Mouse (Mus musculus): ENCODE results near the gene Vav3. TPM values are rescaled to one million over a fixed set of nuclear protein-coding genes. Genes with fewer than 3 reads are reported as not detected.

The Vav3 gene
- total RNA-seq, 2 experiments from 2014 or later: 4.2 to 9.0 TPM

GRCm38 (mm10) chr3:109341631-109342030, 1.2 kb downstream of the Vav3 start:
- peak in 1 of 2 experiments; percentile 9 for DNase-seq (ENCODE audit: low spot score in 2 of 2)

GRCm38 (mm10) chr3:109351956-109352684, 11.7 kb downstream of the Vav3 start:
- no peak for DNase-seq (ENCODE audit: low spot score in 2 of 2)
- intact Hi-C loops (cut with DNase I): no loop called here

More at GRCm38 (mm10) chr3:109341631-109342030, 1.2 kb downstream of the Vav3 start:
- intact Hi-C loops (cut with DNase I): loop anchor here (5.0 kb wide), 1 partner anchor 146 kb away; no protein-coding TSS in a partner anchor

- intact Hi-C loops (cut with DNase I): no loop called here
- DNase-seq (ENCODE audit: low spot score in 2 of 2): no peak
Observed at GRCm38 (mm10) chr3:109352690-109353089, 12.2 kb downstream of the Vav3 start.

DNA sequence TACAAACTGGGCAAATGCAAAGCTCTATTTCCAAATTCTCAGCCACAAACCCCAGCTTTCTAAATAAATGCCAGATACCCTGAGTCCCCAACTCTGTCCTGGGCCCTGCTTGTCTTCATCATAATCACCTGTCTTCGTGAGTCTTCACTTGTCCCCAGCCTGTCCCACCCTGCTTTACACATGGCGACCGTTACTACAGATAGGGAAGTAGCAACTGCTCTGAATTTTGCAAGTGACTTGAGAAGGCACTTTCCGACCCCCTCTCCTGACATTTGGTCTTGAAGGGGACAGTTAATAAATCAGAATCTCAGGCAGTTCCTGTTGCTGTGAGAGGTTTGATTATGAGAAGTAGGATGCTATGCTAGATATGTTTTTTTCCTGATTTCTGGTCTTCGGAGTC, 13.4 kb downstream of the Vav3 start:
- intact Hi-C loops (cut with DNase I): no loop called here
- no peak for DNase-seq (ENCODE audit: low spot score in 2 of 2)

DNA sequence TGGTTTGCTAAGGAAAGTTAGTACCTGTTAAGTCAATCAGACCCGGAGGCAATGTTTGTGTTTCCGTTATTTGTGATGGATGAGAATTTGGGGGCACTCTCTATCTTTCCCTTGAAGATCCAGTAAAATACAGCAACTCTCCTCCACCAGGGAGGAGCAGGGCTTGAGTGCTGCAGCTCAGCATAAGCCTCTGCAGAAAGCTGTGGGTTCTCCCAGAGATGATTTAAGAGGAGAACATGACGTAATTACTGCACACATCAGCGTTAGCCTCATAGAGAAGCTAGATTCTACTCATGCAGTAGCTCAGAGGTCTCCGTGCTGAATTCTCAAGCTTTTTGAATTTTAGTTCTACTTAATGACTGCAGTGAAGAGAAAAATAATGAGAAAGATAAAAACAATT, 14.7 kb downstream of the Vav3 start:
- intact Hi-C loops (cut with DNase I): no loop called here
- DNase-seq (ENCODE audit: low spot score in 2 of 2): no peak

DNA sequence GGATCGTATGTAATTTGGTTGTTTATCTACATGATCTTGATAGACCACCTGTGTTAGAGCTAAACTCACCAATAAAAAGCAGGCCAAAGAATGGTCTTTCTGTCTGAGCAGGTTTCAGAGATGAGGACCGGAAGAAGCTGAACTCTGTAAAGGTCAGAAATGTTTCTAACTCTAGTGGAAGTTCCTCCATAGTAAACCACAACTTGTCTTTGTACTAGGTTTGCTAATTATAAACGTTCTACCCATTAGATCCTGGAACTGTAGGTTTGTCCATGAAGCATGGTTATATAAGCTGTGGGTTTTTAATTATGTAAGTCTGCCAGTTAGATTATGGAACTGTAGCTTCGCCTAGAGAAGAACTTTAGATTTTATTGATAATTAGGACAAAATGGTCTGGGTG, 20.3 kb downstream of the Vav3 start:
- intact Hi-C loops (cut with DNase I): no loop called here
- DNase-seq (ENCODE audit: low spot score in 2 of 2): no peak

GRCm38 (mm10) chr3:109361882-109362281, 21.4 kb downstream of the Vav3 start:
- DNase-seq (ENCODE audit: low spot score in 2 of 2): no peak
- intact Hi-C loops (cut with DNase I): no loop called here

DNA sequence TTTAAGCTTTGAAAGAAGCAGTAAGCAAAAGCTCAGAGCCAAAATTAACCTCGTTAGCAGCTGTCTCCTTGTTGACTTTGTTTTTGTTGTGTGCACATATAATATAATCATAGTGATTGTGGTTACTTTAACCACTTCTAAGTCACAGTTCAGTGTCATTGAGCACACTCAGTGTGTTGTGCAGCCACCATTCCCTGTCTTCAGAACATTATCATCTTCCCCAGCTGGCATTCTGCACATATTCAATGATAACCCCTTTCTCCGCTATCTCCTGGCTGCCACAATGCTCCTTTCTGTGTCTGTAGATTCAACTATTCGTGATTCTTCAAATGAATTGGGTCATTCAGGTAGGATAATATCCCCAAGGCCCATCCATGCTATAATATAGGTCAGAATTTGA, 21.9 kb downstream of the Vav3 start:
- DNase-seq (ENCODE audit: low spot score in 2 of 2): no peak
- intact Hi-C loops (cut with DNase I): no loop called here

GRCm38 (mm10) chr3:109363522-109363921, 23.1 kb downstream of the Vav3 start:
- intact Hi-C loops (cut with DNase I): no loop called here
- DNase-seq (ENCODE audit: low spot score in 2 of 2): no peak

GRCm38 (mm10) chr3:109365875-109366274, 25.4 kb downstream of the Vav3 start:
- intact Hi-C loops (cut with DNase I): no loop called here
- DNase-seq (ENCODE audit: low spot score in 2 of 2): no peak

DNA sequence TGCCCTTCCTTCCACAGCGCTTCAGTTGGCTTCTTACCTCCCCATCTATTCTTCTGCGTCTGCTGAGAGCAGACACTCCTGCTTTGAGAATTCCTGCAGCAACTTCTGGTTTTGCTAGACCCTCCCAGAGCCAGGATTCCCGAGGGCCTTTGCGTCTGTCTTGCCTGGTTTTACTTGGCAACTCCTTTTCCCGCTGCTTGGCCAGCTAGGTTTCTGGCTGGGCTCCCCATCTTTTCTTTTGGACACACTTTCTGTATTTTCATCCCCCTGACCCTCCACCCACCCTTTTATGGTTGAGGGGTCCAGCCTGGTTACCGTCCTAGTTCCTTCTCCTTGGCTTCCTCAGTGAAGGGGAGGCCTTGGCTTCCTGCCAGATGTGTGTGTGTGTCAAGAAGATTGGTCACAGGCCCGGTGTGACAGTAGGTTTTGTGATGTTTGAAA, 26.0 kb downstream of the Vav3 start:
- intact Hi-C loops (cut with DNase I): no loop called here
- DNase-seq (ENCODE audit: low spot score in 2 of 2): peak in 1 of 2 experiments; percentile 7

DNA sequence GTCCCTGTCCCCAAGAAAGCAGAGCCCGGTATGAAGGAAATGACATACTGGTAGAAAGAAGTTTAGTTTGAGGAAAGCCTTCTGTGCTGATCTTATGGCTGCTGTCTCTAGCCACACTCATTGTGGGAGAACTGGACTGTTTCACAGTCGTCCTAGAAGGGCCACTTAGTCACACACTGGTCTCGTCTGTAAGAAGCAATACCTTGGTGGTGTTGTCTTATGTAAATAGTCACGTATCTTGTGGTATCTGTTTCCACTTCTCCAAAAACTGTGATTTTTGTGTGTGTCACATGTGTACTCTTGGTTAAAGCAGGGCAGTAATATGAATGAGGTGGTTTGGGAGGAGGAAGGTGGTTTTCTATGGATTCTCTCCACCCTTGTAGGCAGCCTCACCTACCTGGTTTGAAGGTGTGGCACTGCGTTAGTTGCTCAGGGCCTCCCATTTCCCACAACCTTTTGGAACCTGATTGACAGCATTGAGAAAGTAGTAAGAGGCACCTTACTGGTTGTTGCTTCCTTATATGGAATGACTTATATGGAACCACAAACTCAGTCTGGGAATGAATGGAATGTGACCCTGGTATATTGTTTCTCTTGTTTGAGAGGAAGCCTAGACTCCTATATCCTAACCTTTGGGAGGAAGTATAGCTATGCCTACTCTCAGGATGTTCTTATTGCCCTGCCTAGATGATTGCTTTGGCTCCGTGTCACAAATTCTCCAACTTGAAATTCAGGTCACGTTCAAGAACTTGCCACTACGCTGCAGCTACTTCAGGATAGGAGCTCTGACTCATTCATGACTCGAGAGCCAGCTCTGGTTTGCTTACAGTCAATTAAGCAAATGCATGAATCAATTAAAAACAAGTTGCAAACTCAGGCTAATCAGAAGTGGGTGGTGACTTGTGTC, 28.2 kb downstream of the Vav3 start:
- peak in 1 of 2 experiments; percentile 5 for DNase-seq (ENCODE audit: low spot score in 2 of 2)
- intact Hi-C loops (cut with DNase I): no loop called here

GRCm38 (mm10) chr3:109371576-109371975, 31.1 kb downstream of the Vav3 start:
- DNase-seq (ENCODE audit: low spot score in 2 of 2): no peak
- intact Hi-C loops (cut with DNase I): no loop called here

- DNase-seq (ENCODE audit: low spot score in 2 of 2): no peak
- intact Hi-C loops (cut with DNase I): no loop called here
Observed at GRCm38 (mm10) chr3:109372678-109373077, 32.2 kb downstream of the Vav3 start.

- intact Hi-C loops (cut with DNase I): no loop called here
- DNase-seq (ENCODE audit: low spot score in 2 of 2): no peak
Observed at GRCm38 (mm10) chr3:109378278-109378677, 37.8 kb downstream of the Vav3 start.

DNA sequence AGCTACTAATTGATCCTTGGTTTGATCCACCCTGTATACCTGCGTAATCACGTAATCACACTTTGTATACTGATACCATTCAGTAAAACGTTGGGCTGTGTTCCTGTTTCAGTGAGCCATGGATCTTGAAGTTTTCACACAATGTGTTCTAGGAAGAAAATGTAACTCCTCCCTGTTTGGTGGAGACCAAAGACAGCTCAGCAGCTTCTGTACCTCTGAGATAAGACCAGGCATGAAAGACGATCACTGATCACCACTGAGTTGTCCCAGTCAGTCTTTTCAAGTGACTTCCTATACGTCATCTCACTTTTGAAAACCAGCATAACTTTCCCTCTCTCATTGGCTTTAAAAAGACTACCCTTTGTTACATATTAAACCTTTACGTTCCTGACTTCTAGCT, 38.2 kb downstream of the Vav3 start:
- intact Hi-C loops (cut with DNase I): no loop called here
- no peak for DNase-seq (ENCODE audit: low spot score in 2 of 2)

DNA sequence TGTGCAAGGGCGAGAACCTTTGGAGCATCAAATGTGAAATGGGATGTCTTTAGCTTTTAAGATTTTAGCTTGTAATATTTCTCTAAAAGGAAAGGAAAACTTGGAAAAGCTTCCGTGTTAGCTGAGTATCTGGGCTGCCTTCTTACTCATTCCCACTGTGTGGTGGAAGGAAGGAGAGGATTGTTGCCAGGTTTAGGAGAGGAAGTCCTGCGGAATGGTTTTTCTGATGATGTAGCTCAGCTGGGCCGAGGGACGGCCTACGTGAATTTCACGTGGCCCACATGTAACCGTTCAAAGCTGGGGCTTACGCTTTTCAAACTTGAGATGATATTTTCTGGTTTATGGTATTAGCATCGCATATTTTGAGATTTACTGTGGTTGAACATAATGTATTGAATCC, 48.3 kb downstream of the Vav3 start:
- intact Hi-C loops (cut with DNase I): no loop called here
- no peak for DNase-seq (ENCODE audit: low spot score in 2 of 2)

DNA sequence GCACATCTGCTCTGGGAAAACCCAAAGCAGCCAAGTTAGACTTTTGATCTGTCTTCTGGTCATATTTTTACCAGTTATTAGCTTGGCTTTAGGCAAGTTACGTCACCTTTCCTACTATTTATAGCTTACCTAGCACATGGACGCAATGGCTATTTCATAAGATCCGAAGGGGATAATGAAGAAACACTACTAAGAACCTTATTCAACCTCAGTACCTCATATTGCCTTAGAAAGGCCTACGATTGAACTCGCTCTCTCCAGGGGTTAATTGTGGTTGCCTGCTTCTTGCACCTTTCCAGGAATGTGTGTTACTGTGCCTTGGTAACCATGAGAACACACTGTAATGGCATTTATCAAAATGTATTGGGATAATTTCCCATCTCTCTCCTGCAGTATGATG, 61.1 kb downstream of the Vav3 start:
- no peak for DNase-seq (ENCODE audit: low spot score in 2 of 2)
- intact Hi-C loops (cut with DNase I): no loop called here

- no peak for DNase-seq (ENCODE audit: low spot score in 2 of 2)
- intact Hi-C loops (cut with DNase I): no loop called here
Observed at GRCm38 (mm10) chr3:109411294-109411693, 70.8 kb downstream of the Vav3 start.

DNA sequence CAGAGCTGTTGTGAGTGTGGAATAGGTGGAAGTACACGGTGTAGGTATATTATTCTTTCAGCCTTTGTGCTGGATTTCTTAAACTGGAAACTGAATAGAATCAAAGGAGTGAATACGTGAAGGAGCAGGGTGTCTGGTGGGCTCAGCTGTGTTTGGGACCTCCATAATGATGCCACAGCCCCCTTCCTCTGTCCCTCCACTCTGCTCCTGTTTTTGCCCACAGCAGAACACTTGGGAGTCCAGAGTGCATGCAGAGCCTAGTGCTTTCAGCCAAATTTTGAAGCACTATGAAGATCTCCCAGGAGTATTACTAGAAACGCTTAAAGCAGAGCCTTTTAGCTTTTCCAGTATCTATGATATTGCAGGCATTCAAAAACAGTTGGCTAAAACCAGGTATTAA, 80.0 kb downstream of the Vav3 start:
- no peak for DNase-seq (ENCODE audit: low spot score in 2 of 2)
- intact Hi-C loops (cut with DNase I): no loop called here

DNA sequence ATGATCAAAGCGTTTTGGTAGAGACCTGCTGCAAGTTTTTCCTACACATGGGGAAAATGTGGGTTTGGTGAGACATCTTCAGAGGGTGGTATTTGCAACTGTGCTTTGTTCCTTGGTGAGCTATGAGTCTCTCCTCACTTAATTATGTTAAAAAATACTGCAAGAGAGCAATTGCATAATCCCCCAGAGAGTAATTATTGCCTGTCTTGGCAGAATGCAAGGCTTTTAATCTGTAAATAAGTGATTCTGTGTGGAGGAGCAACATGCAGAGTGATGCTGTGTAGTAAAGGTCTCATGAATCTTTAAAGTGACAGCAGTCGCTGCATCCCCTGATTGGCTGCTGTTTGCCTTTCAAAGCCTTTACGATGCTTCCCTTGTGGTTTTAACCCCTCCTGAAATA, 80.6 kb downstream of the Vav3 start:
- DNase-seq (ENCODE audit: low spot score in 2 of 2): no peak
- intact Hi-C loops (cut with DNase I): no loop called here

Measured in left cerebral cortex, postnatal 36 days (tissue).